Mouse (Mus musculus) ES-E14 (cell line): ENCODE data around the gene Naa10.

Experiments
- MAFK ChIP-seq: IDR thresholded peaks from 2 replicates; pipeline ENCODE4 v1.6.1; 2014; ENCODE audit warnings: mild to moderate bottlenecking, low read depth, low read length, inconsistent platforms; ENCODE audit not compliant: insufficient read depth
- ZC3H11A ChIP-seq: IDR thresholded peaks from 2 replicates; pipeline ENCODE4 v1.6.1; 2012; ENCODE audit warnings: low read depth, mild to moderate bottlenecking, inconsistent platforms, low read length, borderline replicate concordance
- ZNF384 ChIP-seq: IDR thresholded peaks from 2 replicates; pipeline ENCODE4 v1.6.1; 2012; ENCODE audit warnings: low read depth, low read length, inconsistent platforms

- no peak for TF ChIP-seq ZNF384
- no peak for TF ChIP-seq MAFK
- TF ChIP-seq ZC3H11A: no peak
Observed at GRCm38 (mm10) chrX:73910451-73910850, 11.3 kb downstream of the Naa10 start.
